11 mouse cellular contexts compared by ENCODE assay signal in genomic region chr2:68346606-68347237, GRCm38 (mm10).
DNase-seq lines count a peak whose midpoint lies in the region; ATAC-seq and TF ChIP-seq lines count a peak whose summit lies in the region.
"Had no signal": no experiment of that assay in that cellular context is flagged by ENCODE, and none has a peak within 500 bp of the region (broad histone marks: within the 10 kb centered on the region; RNA-seq: fewer than 3 reads in every experiment).

No protein-coding gene starts in this region.

- WGBS in heart, embryonic 13.5 days, result 66% methylated on average over 8 of the region's 8 CpGs
- 21% methylated on average over 8 of the region's 8 CpGs for WGBS in forebrain, embryonic 16.5 days
- 27% methylated on average over 8 of the region's 8 CpGs for WGBS in midbrain, embryonic 10.5 days

- no peak overlapping the region for H3K4me2 ChIP-seq in heart, embryonic 13.5 days
- H3K4me2 ChIP-seq in forebrain, embryonic 16.5 days (ENCODE audit: low read length), result no peak overlapping the region
- H3K4me2 ChIP-seq: heart, embryonic 15.5 days had no signal

- no peak for TF ChIP-seq CTCF in brain, embryonic 14.5 days (IDR thresholded peaks at IDR 0.05; ENCODE audit: borderline replicate concordance, extremely low read depth, insufficient read depth, insufficient read length)

- no peaks in the 10 kb centered on the region for H3K9me3 ChIP-seq in heart, embryonic 13.5 days
- H3K9me3 ChIP-seq in forebrain, embryonic 16.5 days (ENCODE audit: control insufficient read depth, low read length), result no peaks in the 10 kb centered on the region
- no peaks in the 10 kb centered on the region for H3K9me3 ChIP-seq in midbrain, embryonic 10.5 days (replicated peaks)
- H3K9me3 ChIP-seq: heart, embryonic 15.5 days had no signal

- H3K27ac ChIP-seq in heart, embryonic 13.5 days (replicated peaks), result no peak overlapping the region
- H3K27ac ChIP-seq in forebrain, embryonic 16.5 days (ENCODE audit: low read length), result no peak overlapping the region
- H3K27ac ChIP-seq in midbrain, embryonic 10.5 days (replicated peaks), result peak overlapping the region; percentile 85
- H3K27ac ChIP-seq: heart, embryonic 15.5 days had no signal

- no peaks in the 10 kb centered on the region for H3K27me3 ChIP-seq in heart, embryonic 13.5 days (replicated peaks)
- no peaks in the 10 kb centered on the region for H3K27me3 ChIP-seq in forebrain, embryonic 16.5 days (replicated peaks; ENCODE audit: control insufficient read depth, insufficient read depth, low read length)
- no peaks in the 10 kb centered on the region for H3K27me3 ChIP-seq in midbrain, embryonic 10.5 days (ENCODE audit: low read depth, poor library complexity, severe bottlenecking)
- H3K27me3 ChIP-seq: heart, embryonic 15.5 days; Patski had no signal

- H3K4me1 ChIP-seq in heart, embryonic 13.5 days, result no peaks in the 10 kb centered on the region; the same call in 1 of the 2 replicates
- H3K4me1 ChIP-seq in forebrain, embryonic 16.5 days (replicated peaks; ENCODE audit: control insufficient read depth, insufficient read depth, low read length), result peaks cover 18% of the 10 kb centered on the region
- peaks cover 47% of the 10 kb centered on the region for H3K4me1 ChIP-seq in midbrain, embryonic 10.5 days

- peaks cover 51% of the 10 kb centered on the region for H3K36me3 ChIP-seq in heart, embryonic 13.5 days
- no peaks in the 10 kb centered on the region for H3K36me3 ChIP-seq in forebrain, embryonic 16.5 days (ENCODE audit: control insufficient read depth, insufficient read depth)
- peaks cover 46% of the 10 kb centered on the region for H3K36me3 ChIP-seq in midbrain, embryonic 10.5 days

- no peak for TF ChIP-seq POLR2A in brain, embryonic 14.5 days (IDR thresholded peaks at IDR 0.05; ENCODE audit: borderline replicate concordance, extremely low read depth, insufficient read depth, insufficient read length, poor library complexity, severe bottlenecking)

- DNase-seq in heart, adult 9 months (ENCODE audit: low spot score in 2 of 2), result no peak
- peak; percentile 86 for DNase-seq in brain, embryonic 14.5 days (ENCODE audit: low read depth)
- DNase-seq in midbrain, embryonic 10.5 days (ENCODE audit: low spot score), result peak; percentile 66
- DNase-seq in spleen, postnatal 36 days (ENCODE audit: low spot score in 2 of 2), result no peak
- DNase-seq in urinary bladder, adult 18-20 months (ENCODE audit: low spot score in 2 of 2), result no peak
- no peak for DNase-seq in thymus, adult 18-20 months
- DNase-seq: lung, postnatal 36 days had no signal

- H3K9ac ChIP-seq in heart, embryonic 13.5 days, result 0 out of 2 replicates have a peak overlapping the region, but pooled peaks have one; percentile 52
- 0 out of 2 replicates have a peak overlapping the region, but pooled peaks have one; percentile 23 for H3K9ac ChIP-seq in forebrain, embryonic 16.5 days (replicated peaks; ENCODE audit: low read depth, low read length)
- H3K9ac ChIP-seq: heart, embryonic 15.5 days had no signal

- H3K4me3 ChIP-seq in heart, embryonic 13.5 days, result no peak overlapping the region
- no peak overlapping the region for H3K4me3 ChIP-seq in forebrain, embryonic 16.5 days (replicated peaks; ENCODE audit: low read length)
- no peak overlapping the region for H3K4me3 ChIP-seq in midbrain, embryonic 10.5 days
- H3K4me3 ChIP-seq: heart, embryonic 15.5 days had no signal

- ATAC-seq in heart, embryonic 13.5 days (ENCODE audit: extremely low read depth, insufficient number of reproducible peaks, low FRiP score, low TSS enrichment), result no peak
- ATAC-seq in forebrain, embryonic 16.5 days, result peak; percentile 82
- ATAC-seq: Patski had no signal

Comparison
In these comparisons a context has a peak if more than half of its experiments do, and no peak if none do; other contexts are left out.
1. DNase-seq: peak in brain, embryonic 14.5 days (single experiment) and midbrain, embryonic 10.5 days (single experiment); none in heart, adult 9 months (0 of 2), spleen, postnatal 36 days (0 of 2), urinary bladder, adult 18-20 months (0 of 2) and thymus, adult 18-20 months (0 of 2).